Mouse (Mus musculus) MEL (cell line): ENCODE measurements around the gene Lyzl6. TPM values are rescaled to one million over a fixed set of nuclear protein-coding genes. Genes with fewer than 3 reads are reported as not detected.
A peak's percentile ranks its signal among the peaks of the same experiment; 100 is the strongest.

ENCODE experiments used
- DNase-seq: peaks from one replicate; pipeline ENCODE4 v3.0.0; 2011; ENCODE audit warnings: low read depth, low spot score
- H3K27ac ChIP-seq: 2 replicates; pipeline ENCODE4 v1.5.1; 2012; ENCODE audit warnings: low read depth, mild to moderate bottlenecking, control low read depth, low read length, moderate library complexity; ENCODE audit not compliant: control insufficient read depth
- H3K27me3 ChIP-seq, 2 experiments: fragments of 150-350 bp in 1 of 2; sonication (generic) in 1 of 2; 2 replicates each; pipeline ENCODE4 v1.6.1; 2012; ENCODE audit warnings: low read length in 2 of 2, mild to moderate bottlenecking in 2 of 2, improper control_type of control experiment in 1 of 2, moderate library complexity in 1 of 2; ENCODE audit not compliant: insufficient read depth in 2 of 2, control insufficient read depth in 1 of 2
- H3K36me3 ChIP-seq, 2 experiments: 2 replicates each; pipeline ENCODE4 v1.6.1; 2012 to 2014; ENCODE audit warnings: low read length in 2 of 2, improper control_type of control experiment in 1 of 2, inconsistent platforms in 1 of 2, mild to moderate bottlenecking in 1 of 2; ENCODE audit not compliant: insufficient read depth in 2 of 2, control insufficient read depth in 1 of 2
- H3K4me1 ChIP-seq, 2 experiments: fragments of 150-350 bp in 1 of 2; sonication (generic) in 1 of 2; 2 replicates each; pipeline ENCODE4 v1.6.1; 2012; ENCODE audit warnings: low read length in 2 of 2, improper control_type of control experiment in 1 of 2, mild to moderate bottlenecking in 1 of 2; ENCODE audit not compliant: insufficient read depth in 2 of 2, control insufficient read depth in 1 of 2
- H3K4me3 ChIP-seq, 2 experiments: fragments of 150-350 bp in 1 of 2; sonication (generic) in 1 of 2; 2 replicates each; pipeline ENCODE4 v1.5.1; 2012; ENCODE audit warnings: low read depth in 2 of 2, low read length in 2 of 2, mild to moderate bottlenecking in 2 of 2, moderate library complexity in 2 of 2, control low read depth in 1 of 2, improper control_type of control experiment in 1 of 2; ENCODE audit not compliant: control insufficient read depth in 1 of 2, insufficient read depth in 1 of 2
- H3K79me2 ChIP-seq: 2 replicates; pipeline ENCODE4 v1.6.1; 2012; ENCODE audit warnings: mild to moderate bottlenecking, low read length, moderate library complexity; ENCODE audit not compliant: control insufficient read depth, poor library complexity, insufficient read depth
- H3K9ac ChIP-seq: 2 replicates; pipeline ENCODE4 v1.6.1; 2012; ENCODE audit warnings: low read depth, mild to moderate bottlenecking, control low read depth, low read length, moderate library complexity; ENCODE audit not compliant: control insufficient read depth, poor library complexity, severe bottlenecking
- H3K9me3 ChIP-seq: fragments of 150-350 bp; sonication (generic); replicated peaks from 2 replicates; pipeline ENCODE4 v1.6.1; 2012; ENCODE audit warnings: mild to moderate bottlenecking, low read length, improper control_type of control experiment, moderate library complexity; ENCODE audit not compliant: insufficient read depth
- BHLHE40 ChIP-seq: IDR thresholded peaks from 2 replicates; pipeline ENCODE4 v1.6.1; 2012; ENCODE audit warnings: low read depth, mild to moderate bottlenecking, inconsistent platforms, low read length, improper control_type of control experiment, borderline replicate concordance
- CHD1 ChIP-seq: IDR thresholded peaks from 2 replicates; pipeline ENCODE4 v1.6.1; 2012; ENCODE audit warnings: low read depth, mild to moderate bottlenecking, inconsistent platforms, low read length, improper control_type of control experiment
- CHD2 ChIP-seq: IDR thresholded peaks from 2 replicates; pipeline ENCODE4 v1.6.1; 2011; ENCODE audit warnings: low read length, improper control_type of control experiment
- E2F4 ChIP-seq: IDR thresholded peaks from 2 replicates; pipeline ENCODE4 v1.6.1; 2011; ENCODE audit warnings: low read depth, low read length, improper control_type of control experiment, borderline replicate concordance
- ELF1 ChIP-seq: IDR thresholded peaks from 2 replicates; pipeline ENCODE4 v1.6.1; 2014; ENCODE audit warnings: low read depth, mild to moderate bottlenecking, inconsistent platforms, low read length, improper control_type of control experiment, moderate library complexity
- EP300 ChIP-seq, 2 experiments: IDR thresholded peaks; 2 replicates each; pipeline ENCODE4 v1.6.1; 2011; ENCODE audit warnings: improper control_type of control experiment in 2 of 2, low read length in 2 of 2, low read depth in 1 of 2, mild to moderate bottlenecking in 1 of 2
- ETS1 ChIP-seq: IDR thresholded peaks from 2 replicates; pipeline ENCODE4 v1.6.1; 2012; ENCODE audit warnings: low read depth, mild to moderate bottlenecking, inconsistent platforms, low read length, improper control_type of control experiment, moderate library complexity
- GABPA ChIP-seq: IDR thresholded peaks from 2 replicates; pipeline ENCODE4 v1.6.1; 2012; ENCODE audit warnings: low read depth, mild to moderate bottlenecking, inconsistent platforms, low read length, improper control_type of control experiment, moderate library complexity
- HCFC1 ChIP-seq: IDR thresholded peaks from 2 replicates; pipeline ENCODE4 v1.6.1; 2012; ENCODE audit warnings: low read depth, mild to moderate bottlenecking, inconsistent platforms, low read length, improper control_type of control experiment, moderate library complexity
- JUND ChIP-seq: IDR thresholded peaks from 2 replicates; pipeline ENCODE4 v1.6.1; 2011; ENCODE audit warnings: low read depth, mild to moderate bottlenecking, improper control_type of control experiment, low read length
- KAT2A ChIP-seq: conservative IDR thresholded peaks from 2 replicates; pipeline ENCODE4 v1.6.1; 2012; ENCODE audit warnings: low read depth, low read length, improper control_type of control experiment, inconsistent platforms
- MAFK ChIP-seq: IDR thresholded peaks from 2 replicates; pipeline ENCODE4 v1.6.1; 2011; ENCODE audit warnings: low read depth, mild to moderate bottlenecking, low read length, improper control_type of control experiment, borderline replicate concordance
- MAX ChIP-seq: IDR thresholded peaks from 2 replicates; pipeline ENCODE4 v1.6.1; 2011; ENCODE audit warnings: low read length, improper control_type of control experiment
- MAZ ChIP-seq: IDR thresholded peaks from 2 replicates; pipeline ENCODE4 v1.6.1; 2012; ENCODE audit warnings: low read depth, mild to moderate bottlenecking, inconsistent platforms, low read length, improper control_type of control experiment
- MXI1 ChIP-seq: IDR thresholded peaks from 2 replicates; pipeline ENCODE4 v1.6.1; 2011; ENCODE audit warnings: mild to moderate bottlenecking, low read depth, low read length, improper control_type of control experiment
- POLR2A ChIP-seq, 2 experiments: IDR thresholded peaks; 2 replicates each; pipeline ENCODE4 v1.6.1; 2011 to 2012; ENCODE audit warnings: low read length in 2 of 2, mild to moderate bottlenecking in 2 of 2, control low read depth in 1 of 2, improper control_type of control experiment in 1 of 2, low read depth in 1 of 2, moderate library complexity in 1 of 2; ENCODE audit not compliant: control insufficient read depth in 1 of 2, insufficient read depth in 1 of 2, poor library complexity in 1 of 2
- POLR2AphosphoS5 ChIP-seq: IDR thresholded peaks from 2 replicates; pipeline ENCODE4 v1.6.1; 2012; ENCODE audit warnings: low read depth, borderline replicate concordance, mild to moderate bottlenecking, inconsistent platforms, low read length, moderate library complexity, mixed read lengths
- RAD21 ChIP-seq: IDR thresholded peaks from 2 replicates; pipeline ENCODE4 v1.6.1; 2011; ENCODE audit warnings: mild to moderate bottlenecking, low read depth, low read length, improper control_type of control experiment
- RCOR1 ChIP-seq: IDR thresholded peaks from 2 replicates; pipeline ENCODE4 v1.6.1; 2012; ENCODE audit warnings: low read depth, mild to moderate bottlenecking, inconsistent platforms, low read length, improper control_type of control experiment
- SIN3A ChIP-seq: IDR thresholded peaks from 2 replicates; pipeline ENCODE4 v1.6.1; 2012; ENCODE audit warnings: low read length, improper control_type of control experiment, inconsistent platforms
- SMC3 ChIP-seq: IDR thresholded peaks from 2 replicates; pipeline ENCODE4 v1.6.1; 2011; ENCODE audit warnings: low read depth, low read length, improper control_type of control experiment
- TBP ChIP-seq: IDR thresholded peaks from 2 replicates; pipeline ENCODE4 v1.8.0; 2011; ENCODE audit warnings: low read depth, low read length, improper control_type of control experiment
- TCF12 ChIP-seq: IDR thresholded peaks from 2 replicates; pipeline ENCODE4 v1.6.1; 2014; ENCODE audit warnings: low read depth, mild to moderate bottlenecking, inconsistent platforms, low read length, improper control_type of control experiment, moderate library complexity
- UBTF ChIP-seq: IDR thresholded peaks from 2 replicates; pipeline ENCODE4 v1.6.1; 2012; ENCODE audit warnings: low read depth, mild to moderate bottlenecking, inconsistent platforms, low read length, improper control_type of control experiment, moderate library complexity, borderline replicate concordance; ENCODE audit not compliant: insufficient read depth
- USF1 ChIP-seq: IDR thresholded peaks from 2 replicates; pipeline ENCODE4 v1.6.1; 2014; ENCODE audit warnings: low read depth, mild to moderate bottlenecking, inconsistent platforms, low read length, improper control_type of control experiment, moderate library complexity
- USF2 ChIP-seq, 2 experiments: IDR thresholded peaks; 2 replicates each; pipeline ENCODE4 v1.6.1; 2011 to 2012; ENCODE audit warnings: improper control_type of control experiment in 2 of 2, low read length in 2 of 2, borderline replicate concordance in 1 of 2, inconsistent platforms in 1 of 2, low read depth in 1 of 2, mild to moderate bottlenecking in 1 of 2; ENCODE audit not compliant: insufficient read depth in 1 of 2
- ZC3H11A ChIP-seq: IDR thresholded peaks from 2 replicates; pipeline ENCODE4 v1.6.1; 2012; ENCODE audit warnings: low read depth, mild to moderate bottlenecking, inconsistent platforms, low read length, improper control_type of control experiment
- ZKSCAN1 ChIP-seq: IDR thresholded peaks from 2 replicates; pipeline ENCODE4 v1.6.1; 2012; ENCODE audit warnings: low read depth, mild to moderate bottlenecking, inconsistent platforms, low read length, improper control_type of control experiment, moderate library complexity
- ZMIZ1 ChIP-seq: IDR thresholded peaks from 2 replicates; pipeline ENCODE4 v1.6.1; 2012; ENCODE audit warnings: low read depth, mild to moderate bottlenecking, inconsistent platforms, low read length, improper control_type of control experiment, moderate library complexity
- polyA plus RNA-seq, 2 experiments: library from polyadenylated mRNA; stranded (reverse) in 1 of 2; unstranded in 1 of 2; fragments of >175 nt in 1 of 2; fragments of >200 nt in 1 of 2; gene quantifications; 2 replicates each; pipeline versions ENCODE4 v1.2.1 to v1.2.4; 2012; ENCODE audit warnings: low replicate concordance in 2 of 2, low read depth in 1 of 2; ENCODE audit not compliant: insufficient read length in 2 of 2, insufficient read depth in 1 of 2, missing spikeins in 1 of 2
- total RNA-seq: library from RNA; depleted of rRNA; stranded (reverse); fragments of 300-350 nt; gene quantifications from 2 replicates; pipeline ENCODE4 v1.2.3, GENCODE M21; 2012

Gene Lyzl6
- total and polyA plus RNA-seq, 3 experiments: not detected

- H3K27me3 ChIP-seq: peaks cover 2 to 3% of the 10 kb centered on the region in 2 experiments; a peak in 3 of 4 replicates
These were observed 4.5 kb upstream of the Lyzl6 start for GRCm38 (mm10) chr11:103643211-103643610.

GRCm38 (mm10) chr11:103639407-103639946, 787 bp upstream of the Lyzl6 start:
- H3K4me1 ChIP-seq: no peaks in the 10 kb centered on the region
- H3K79me2 ChIP-seq: no peaks in the 10 kb centered on the region
- no peak overlapping the region for H3K4me3 ChIP-seq
- H3K9ac ChIP-seq: no peak overlapping the region
- DNase-seq: peak; percentile 78
- H3K27ac ChIP-seq: no peak overlapping the region
- no peaks in the 10 kb centered on the region for H3K36me3 ChIP-seq
- peaks cover 2 to 5% of the 10 kb centered on the region in 2 experiments; a peak in 3 of 4 replicates for H3K27me3 ChIP-seq
- no peaks in the 10 kb centered on the region for H3K9me3 ChIP-seq
- TF ChIP-seq CHD1: no peak
- no peak for TF ChIP-seq MXI1
- no peak for TF ChIP-seq ETS1
- TF ChIP-seq BHLHE40: 0 out of 2 replicates have a peak, but pooled peaks have one; percentile 15
- no peak for TF ChIP-seq ELF1
- no peak for TF ChIP-seq GABPA
- TF ChIP-seq SMC3: peak; percentile 91
- no peak for TF ChIP-seq EP300 (IDR thresholded peaks at IDR 0.05; ENCODE audit: low read depth in 1 of 2, low read length in 2 of 2)
- no peak for TF ChIP-seq TBP
- TF ChIP-seq USF2 (IDR thresholded peaks at IDR 0.05; ENCODE audit: borderline replicate concordance in 1 of 2, insufficient read depth in 1 of 2, low read depth in 1 of 2, low read length in 2 of 2): no peak
- TF ChIP-seq HCFC1: no peak
- TF ChIP-seq RCOR1: no peak
- TF ChIP-seq USF1: no peak
- TF ChIP-seq TCF12: no peak
- TF ChIP-seq POLR2A (IDR thresholded peaks at IDR 0.05; ENCODE audit: control insufficient read depth in 1 of 2, insufficient read depth in 1 of 2, low read depth in 1 of 2, low read length in 2 of 2, poor library complexity in 1 of 2): no peak
- no peak for TF ChIP-seq MAZ
- no peak for TF ChIP-seq JUND
- no peak for TF ChIP-seq KAT2A
- no peak for TF ChIP-seq MAX
- no peak for TF ChIP-seq POLR2AphosphoS5
- TF ChIP-seq UBTF: no peak
- TF ChIP-seq RAD21: peak; percentile 93
- no peak for TF ChIP-seq SIN3A
- no peak for TF ChIP-seq CHD2
- TF ChIP-seq E2F4: no peak
- no peak for TF ChIP-seq ZMIZ1
- no peak for TF ChIP-seq ZKSCAN1

More at GRCm38 (mm10) chr11:103643211-103643610, 4.5 kb upstream of the Lyzl6 start:
- Histone ChIP-seq H3K9me3 (no peaks in the 10 kb centered on the region), H3K4me3 (no peak overlapping the region), H3K4me1 (no peaks in the 10 kb centered on the region), H3K36me3 (no peaks in the 10 kb centered on the region), H3K27ac (no peak overlapping the region), H3K9ac (no peak overlapping the region), H3K79me2 (no peaks in the 10 kb centered on the region)
- DNase-seq: no peak
- TF ChIP-seq ZC3H11A (no peak), ZMIZ1 (no peak), ZKSCAN1 (no peak), BHLHE40 (no peak), MAFK (no peak), JUND (no peak), GABPA (no peak), UBTF (no peak), POLR2A (IDR thresholded peaks at IDR 0.05; ENCODE audit: control insufficient read depth in 1 of 2, insufficient read depth in 1 of 2, low read depth in 1 of 2, low read length in 2 of 2, poor library complexity in 1 of 2) (no peak), TCF12 (no peak), USF2 (IDR thresholded peaks at IDR 0.05; ENCODE audit: borderline replicate concordance in 1 of 2, insufficient read depth in 1 of 2, low read depth in 1 of 2, low read length in 2 of 2) (no peak), E2F4 (no peak)
